Mouse (Mus musculus) ES-E14 (cell line): ENCODE data around the gene Gm44579.

Experiments used
- CHD2 ChIP-seq: IDR thresholded peaks from 2 replicates; pipeline ENCODE4 v1.6.1; 2014; ENCODE audit warnings: mild to moderate bottlenecking, low read depth, low read length, inconsistent platforms
- MAFK ChIP-seq: IDR thresholded peaks from 2 replicates; pipeline ENCODE4 v1.6.1; 2014; ENCODE audit warnings: mild to moderate bottlenecking, low read depth, low read length, inconsistent platforms; ENCODE audit not compliant: insufficient read depth
- ZC3H11A ChIP-seq: IDR thresholded peaks from 2 replicates; pipeline ENCODE4 v1.6.1; 2012; ENCODE audit warnings: low read depth, mild to moderate bottlenecking, inconsistent platforms, low read length, borderline replicate concordance
- ZNF384 ChIP-seq: IDR thresholded peaks from 2 replicates; pipeline ENCODE4 v1.6.1; 2012; ENCODE audit warnings: low read depth, low read length, inconsistent platforms

- TF ChIP-seq CHD2, result no peak
- no peak for TF ChIP-seq ZNF384
- no peak for TF ChIP-seq ZC3H11A
- no peak for TF ChIP-seq MAFK
Observed at GRCm38 (mm10) chr15:98149166-98149602, 71.6 kb downstream of the Gm44579 start.
